Mouse (Mus musculus) forebrain, embryonic 10.5 days (tissue): ENCODE measurements around the gene Ccdc149. TPM values are rescaled to one million over a fixed set of nuclear protein-coding genes. Genes with fewer than 3 reads are reported as not detected.

Source experiments
- DNase-seq: peaks from one replicate; pipeline ENCODE4 v3.0.0-alpha.2; 2017; ENCODE audit warnings: low spot score; ENCODE audit errors: extremely low spot score
- H3K27ac ChIP-seq: fragments of 300-500 bp; sonication (generic); 2 replicates; pipeline ENCODE4 v1.5.1; 2016; ENCODE audit warnings: mild to moderate bottlenecking
- H3K27me3 ChIP-seq: fragments of 300-500 bp; sonication (generic); 2 replicates; pipeline ENCODE4 v1.6.1; 2016; ENCODE audit warnings: mild to moderate bottlenecking; ENCODE audit not compliant: poor library complexity, severe bottlenecking
- H3K36me3 ChIP-seq: fragments of 300-500 bp; sonication (generic); replicated peaks from 2 replicates; pipeline ENCODE4 v1.6.1; 2016; ENCODE audit warnings: mild to moderate bottlenecking, moderate library complexity
- H3K4me1 ChIP-seq: fragments of 300-500 bp; sonication (generic); 2 replicates; pipeline ENCODE4 v1.6.1; 2016
- H3K4me3 ChIP-seq: fragments of 300-500 bp; sonication (generic); 2 replicates; pipeline ENCODE4 v1.5.1; 2016; ENCODE audit warnings: mild to moderate bottlenecking, moderate library complexity
- H3K9me3 ChIP-seq: fragments of 300-500 bp; sonication (generic); 2 replicates; pipeline ENCODE4 v1.6.1; 2016; ENCODE audit warnings: mild to moderate bottlenecking, moderate library complexity
- WGBS: fragments of 180-500 bp; shearing (Covaris S2); methylation state at CpG from one replicate; pipeline ENCODE4 v1.1.7; 2016; 5-methylcytosine and 5-hydroxymethylcytosine counted together
- polyA plus RNA-seq: library from polyadenylated mRNA; unstranded; fragments of >200 nt; fragmentation: Nextera tagmentation; extraction: Ambion mirVana; gene quantifications from 2 replicates; pipeline ENCODE4 v1.2.1, GENCODE M21; 2016

The Ccdc149 gene
- polyA plus RNA-seq, 1 experiment from 2014 or later, result 2.7 TPM

- no peak for DNase-seq
- Histone ChIP-seq H3K27me3 (no peaks in the 10 kb centered on the region), H3K27ac (no peak overlapping the region), H3K36me3 (no peaks in the 10 kb centered on the region), H3K9me3 (no peaks in the 10 kb centered on the region), H3K4me1 (peaks cover 5% of the 10 kb centered on the region; the same call in 1 of the 2 replicates), H3K4me3 (no peak overlapping the region)
- 83% methylated on average over 3 of the region's 3 CpGs for WGBS
Measured at GRCm38 (mm10) chr5:52335590-52335989, 135.7 kb downstream of the Ccdc149 start.

- WGBS, result 37% methylated on average over 8 of the region's 8 CpGs
- no peak for DNase-seq
- Histone ChIP-seq H3K27me3 (no peaks in the 10 kb centered on the region), H3K4me3 (no peak overlapping the region), H3K36me3 (no peaks in the 10 kb centered on the region), H3K9me3 (no peaks in the 10 kb centered on the region), H3K4me1 (peaks cover 5% of the 10 kb centered on the region; the same call in 1 of the 2 replicates), H3K27ac (no peak overlapping the region)
Measured at GRCm38 (mm10) chr5:52332120-52332519, 139.2 kb downstream of the Ccdc149 start.

Other genes with a start within 250 kb of the Ccdc149 start
- gene Sod3, start 107.7 kb downstream of the Ccdc149 start, polyA plus RNA-seq, result 0.56 and 0.74 TPM in 2 replicates
- 0.89 and 1.1 TPM in 2 replicates for gene Lgi2, start 94.9 kb upstream of the Ccdc149 start, polyA plus RNA-seq
- gene Sepsecs, start 198.2 kb upstream of the Ccdc149 start, polyA plus RNA-seq, result 8.2 and 8.7 TPM in 2 replicates